Mouse (Mus musculus): ENCODE measurements around the gene Cobl. TPM values are rescaled to one million over a fixed set of nuclear protein-coding genes. Genes with fewer than 3 reads are reported as not detected.

Cobl gene
- polyA plus RNA-seq, 2 experiments from 2014 or later, result not detected

DNA sequence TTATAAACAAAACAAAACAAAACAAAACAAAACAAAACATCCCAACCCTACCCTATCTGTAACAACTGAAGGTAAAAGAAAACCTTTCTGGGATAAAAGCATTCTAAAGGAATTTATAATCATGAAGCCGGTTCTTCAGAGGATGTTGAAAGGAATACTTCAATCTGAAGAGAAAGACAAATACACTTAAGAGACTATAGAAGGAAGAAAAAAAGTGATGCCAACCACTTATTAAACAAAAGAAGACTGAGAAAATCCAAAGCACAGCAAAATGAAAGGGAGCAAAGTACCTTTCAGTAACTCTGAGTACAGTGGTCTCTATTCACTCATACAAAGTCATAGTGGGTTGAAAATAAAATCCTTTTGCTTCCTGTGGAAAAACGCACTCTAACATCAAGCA, 256.2 kb downstream of the Cobl start:
- ATAC-seq, result no peak

DNA sequence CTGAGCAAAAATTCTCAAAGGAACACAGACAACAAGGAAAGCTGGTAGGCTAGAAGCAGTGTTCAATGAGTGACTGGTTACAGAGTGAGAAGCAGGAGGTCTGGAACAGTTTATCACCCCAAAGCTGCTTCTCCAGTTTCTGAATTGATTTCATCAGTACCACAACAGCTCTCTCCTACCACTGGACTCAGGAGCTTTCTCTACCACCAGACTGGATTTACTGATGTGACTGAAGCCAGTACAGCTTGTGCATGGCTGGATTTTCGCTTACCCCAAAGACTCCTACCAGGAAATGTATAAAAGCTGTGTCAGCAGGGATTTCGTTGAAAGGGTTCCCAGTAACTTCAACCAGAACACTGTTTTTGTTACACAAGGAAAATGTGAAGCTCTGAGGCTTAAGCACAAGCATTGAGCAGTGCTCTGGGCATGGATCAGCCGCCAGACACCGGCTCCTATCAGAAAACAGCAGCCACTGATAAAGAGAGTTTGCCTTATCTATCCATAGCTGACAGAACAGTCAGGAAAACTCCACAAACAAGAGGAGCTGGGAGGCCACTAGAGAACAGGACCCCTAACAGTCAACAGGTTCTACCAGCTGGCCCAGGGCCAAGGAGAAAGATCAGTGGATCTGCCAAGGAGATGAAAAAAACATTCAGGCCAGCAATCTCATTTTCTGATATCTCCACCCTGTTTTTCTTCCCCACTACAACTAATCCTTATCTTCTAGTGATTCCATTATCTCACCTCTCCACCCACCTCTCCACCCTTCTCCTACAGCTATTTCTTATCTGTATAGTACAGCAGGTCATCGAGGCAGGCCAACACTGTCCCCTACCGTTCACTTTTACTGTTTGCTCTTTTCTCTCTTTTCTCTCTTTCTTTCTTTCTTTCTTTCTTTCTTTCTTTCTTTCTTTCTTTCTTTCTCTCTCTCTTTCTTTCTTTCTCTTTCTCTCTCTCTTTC, 259.3 kb downstream of the Cobl start:
- ATAC-seq, result no peak

DNA sequence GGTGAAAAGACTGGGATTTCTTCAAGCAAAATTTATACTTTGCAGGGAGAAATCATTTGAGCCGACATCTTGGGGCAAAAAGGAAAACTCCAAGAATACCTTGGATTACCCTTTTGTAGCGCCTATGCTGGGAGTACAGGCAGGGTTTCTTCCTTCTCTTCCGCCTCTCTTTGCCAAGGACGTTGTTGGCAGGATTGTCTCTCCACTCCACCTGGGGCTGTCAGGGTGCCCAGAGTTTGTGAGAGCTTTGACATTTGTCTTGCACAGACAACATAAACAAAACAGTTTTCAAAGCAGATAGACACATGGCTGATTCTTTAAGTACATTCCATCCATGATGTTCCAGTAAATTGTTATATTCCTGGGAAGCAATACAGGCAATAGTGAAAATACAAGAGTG, 265.3 kb downstream of the Cobl start:
- ATAC-seq, result no peak

DNA sequence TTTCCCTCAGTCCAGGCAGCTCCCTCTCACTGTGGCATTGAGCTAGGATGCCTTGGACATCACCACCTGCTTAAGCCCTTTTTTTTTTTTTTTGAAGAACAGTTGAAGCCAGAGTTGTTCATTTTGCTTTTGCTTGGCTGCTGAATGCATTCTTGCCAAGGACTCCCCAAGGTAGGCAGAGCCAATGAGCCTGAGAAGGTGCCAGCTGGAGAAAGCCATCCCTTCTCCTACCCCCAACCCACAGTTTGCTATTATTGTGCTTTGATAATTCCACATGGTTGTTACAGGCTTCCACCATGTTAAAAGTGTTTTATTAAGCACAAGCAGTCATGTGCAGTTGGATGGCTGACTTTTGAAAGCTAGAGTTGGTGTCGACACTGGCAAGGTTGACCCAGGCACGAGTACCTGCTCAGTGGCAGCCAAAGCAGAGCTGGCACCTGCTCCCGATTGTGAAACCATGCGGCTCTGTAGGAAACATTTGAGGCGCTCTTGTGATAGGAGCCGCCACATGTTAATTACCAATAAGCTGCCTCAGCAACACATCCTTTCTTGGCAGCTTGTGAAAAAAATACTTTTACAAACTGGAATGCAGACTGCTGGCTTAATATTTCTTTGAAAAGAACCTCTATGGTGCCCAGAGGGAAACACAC, 265.9 kb downstream of the Cobl start:
- ATAC-seq, result no peak

DNA sequence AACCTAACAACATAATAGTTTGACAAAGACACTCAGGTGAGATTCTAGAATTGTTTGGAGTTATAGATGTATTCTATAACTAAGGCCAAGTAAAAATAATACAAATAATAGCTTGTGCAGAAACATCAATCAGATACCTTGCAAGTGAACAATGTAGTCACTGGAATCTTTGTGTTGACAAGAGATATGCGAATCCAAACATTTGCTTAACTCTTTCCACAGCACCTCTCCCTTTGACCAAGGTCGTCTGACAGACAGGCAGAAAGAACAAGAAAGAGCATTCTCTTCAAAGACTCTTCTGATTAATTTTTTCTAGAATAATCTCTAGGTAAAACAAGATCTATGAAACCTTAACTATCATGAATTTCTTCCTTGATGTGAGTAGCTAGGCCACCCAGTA, 266.7 kb downstream of the Cobl start:
- ATAC-seq, result no peak

DNA sequence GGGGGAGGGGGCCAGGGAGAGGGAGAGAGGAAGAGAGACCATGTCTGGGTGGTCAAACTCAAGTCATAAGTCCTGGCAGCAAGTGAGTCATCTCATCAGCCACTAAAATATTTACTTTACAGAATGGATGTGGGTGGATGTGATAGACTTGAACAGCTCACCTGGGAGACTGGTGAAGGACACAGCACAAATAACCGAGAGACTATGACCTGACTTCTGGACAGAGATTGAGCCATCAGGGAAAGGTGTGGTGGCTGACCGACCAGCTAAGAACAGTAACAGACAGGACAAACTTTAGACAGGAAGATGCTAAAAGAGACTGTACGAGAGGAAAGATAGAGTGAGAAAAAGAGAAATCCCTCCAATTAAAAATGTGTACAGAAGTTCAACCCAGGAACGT, 267.2 kb downstream of the Cobl start:
- no peak for ATAC-seq

DNA sequence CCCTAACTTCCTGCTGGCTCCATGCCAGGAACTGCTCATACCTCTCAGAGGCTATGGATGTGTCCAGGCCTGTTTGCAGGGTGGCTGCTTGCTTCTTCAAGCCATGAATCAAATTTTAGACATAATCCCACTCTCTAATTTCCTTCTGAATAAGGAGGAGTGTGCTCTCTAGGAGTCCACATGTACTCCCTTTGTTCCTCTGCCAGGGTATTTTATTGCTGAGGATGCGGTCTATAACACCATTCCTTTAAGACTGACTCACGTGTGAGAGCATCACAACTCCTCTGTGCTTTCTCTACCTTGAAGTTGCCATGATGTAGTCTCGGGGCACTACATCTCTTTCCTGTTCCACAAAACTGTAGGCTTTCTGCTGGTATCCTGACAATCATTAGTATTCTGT, 269.4 kb downstream of the Cobl start:
- no peak for ATAC-seq

DNA sequence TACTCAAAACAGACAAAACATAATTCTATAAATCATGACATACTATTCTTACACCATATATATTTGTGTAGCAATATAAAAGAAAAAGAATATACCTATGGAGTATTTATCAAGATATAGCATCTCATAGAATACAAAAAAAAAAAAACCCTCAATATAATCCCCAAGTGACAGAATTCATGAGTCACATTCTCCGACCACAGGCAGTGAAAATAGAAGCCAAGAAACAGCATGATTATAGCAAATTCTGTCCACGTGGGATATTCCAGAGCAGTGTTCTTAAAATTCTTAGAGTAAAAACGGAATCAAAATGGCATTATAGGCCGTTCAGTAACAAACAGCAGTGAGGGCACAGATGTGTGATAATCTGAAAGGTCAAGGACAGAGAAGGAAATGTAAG, 271.4 kb downstream of the Cobl start:
- no peak for ATAC-seq

DNA sequence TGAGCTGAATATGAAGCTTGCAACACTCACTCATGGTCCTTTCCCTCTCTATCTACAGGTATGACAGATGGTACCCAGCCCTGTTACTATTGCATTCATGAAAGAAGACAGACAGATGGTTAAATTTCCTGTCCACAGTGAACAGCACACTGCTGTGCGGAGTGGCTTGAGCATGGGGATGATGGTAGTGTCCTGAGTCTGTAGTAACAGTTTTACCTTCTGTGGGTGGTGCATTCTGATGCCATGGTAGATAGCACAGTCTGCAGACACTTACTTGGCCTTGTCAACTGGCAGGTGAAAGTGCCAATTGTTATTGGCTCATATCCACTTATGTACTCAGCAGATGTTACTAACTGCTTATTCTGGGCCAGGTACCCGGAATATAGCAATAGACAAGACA, 273.4 kb downstream of the Cobl start:
- no peak for ATAC-seq

DNA sequence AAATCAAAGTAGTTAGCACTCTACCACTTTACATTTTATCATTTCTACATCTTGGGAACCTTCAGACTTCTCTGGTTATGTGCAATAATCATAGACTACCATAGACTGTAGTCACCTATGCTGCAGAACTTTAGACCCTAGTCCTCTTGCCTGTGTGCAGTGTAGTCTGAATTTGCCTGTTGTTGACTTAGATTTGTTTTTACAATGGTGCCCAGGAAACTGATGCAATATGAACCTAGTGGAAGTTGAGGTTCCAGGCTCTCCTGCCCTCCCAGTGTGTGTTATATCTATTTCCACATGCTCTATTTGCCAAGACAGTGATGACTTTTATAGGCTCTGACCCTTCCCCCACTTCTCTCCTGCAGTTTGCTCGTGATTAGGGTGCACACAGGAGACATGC, 274.3 kb downstream of the Cobl start:
- ATAC-seq, result no peak
